Comparison of ENCODE assay signal across 8 mouse cellular contexts in genomic region chr19:6141394-6141749, GRCm38 (mm10). TPM values are rescaled to one million over a fixed set of nuclear protein-coding genes. Genes with fewer than 3 reads are reported as not detected.
DNase-seq lines count a peak whose midpoint lies in the region; ATAC-seq and TF ChIP-seq lines count a peak whose summit lies in the region.

Gene Arl2 (minus strand): TSS chr19:6141548.

- H3K36me3 ChIP-seq in forebrain, postnatal 0 days (ENCODE audit: insufficient read depth): peaks cover 11% of the 10 kb centered on the region; the same call in 1 of the 2 replicates
- H3K36me3 ChIP-seq in lung, embryonic 15.5 days: peaks cover 11% of the 10 kb centered on the region

- DNase-seq in Muller cell, postnatal 12 days (ENCODE audit: inconsistent ontology term): peak; percentile 92
- peak; percentile 85 to 86 for DNase-seq in cerebellum, adult 18-20 months
- no peak for DNase-seq in forebrain, postnatal 0 days
- DNase-seq in layer of hippocampus, adult 8-10 months (ENCODE audit: low spot score in 2 of 2): peak; percentile 76 to 87
- peak; percentile 76 to 86 for DNase-seq in thymus, postnatal 10 days (ENCODE audit: low spot score in 2 of 2)

- peak within 1 kb of the TSS; percentile 68 for H3K4me3 ChIP-seq in forebrain, postnatal 0 days (ENCODE audit: low read depth, low read length)
- peak within 1 kb of the TSS; percentile 79 for H3K4me3 ChIP-seq in lung, embryonic 15.5 days
- H3K4me3 ChIP-seq in olfactory bulb, adult 2 months (ENCODE audit: insufficient read depth, low read depth, low read length): peak within 1 kb of the TSS; percentile 73

- TF ChIP-seq POLR2A in olfactory bulb, adult 2 months (IDR thresholded peaks at IDR 0.05; ENCODE audit: insufficient read depth, low read depth, low read length): no peak

- no peaks in the 10 kb centered on the region for H3K27me3 ChIP-seq in forebrain, postnatal 0 days (ENCODE audit: insufficient read depth, low read length)
- H3K27me3 ChIP-seq in lung, embryonic 15.5 days: no peaks in the 10 kb centered on the region

- ATAC-seq in forebrain, postnatal 0 days: peak; percentile 80
- ATAC-seq in hematopoietic stem cell, adult 5-6 weeks (replicated peaks in 1 of 2; ENCODE audit: insufficient read depth in 1 of 2, low FRiP score in 2 of 2, low TSS enrichment in 1 of 2, low read depth in 1 of 2, poor library complexity in 2 of 2, severe bottlenecking in 2 of 2): peak; percentile 75 to 79
- peak; percentile 73 for ATAC-seq in lung, embryonic 15.5 days (ENCODE audit: borderline replicate concordance, extremely low read depth, low FRiP score, low TSS enrichment)

- 0% methylated on average over 15 of the region's 15 CpGs for WGBS in forebrain, postnatal 0 days
- 1% methylated on average over 15 of the region's 15 CpGs for WGBS in lung, embryonic 15.5 days
- 0% methylated on average over 15 of the region's 15 CpGs for WGBS in olfactory bulb, adult 2 months

- H3K4me2 ChIP-seq in forebrain, postnatal 0 days (ENCODE audit: low read depth): peak within 1 kb of the TSS; percentile 89
- H3K4me2 ChIP-seq in lung, embryonic 15.5 days: peak within 1 kb of the TSS; percentile 82

- peak; percentile 56 for TF ChIP-seq CTCF in forebrain, postnatal 0 days (IDR thresholded peaks at IDR 0.05; ENCODE audit: low read depth)
- TF ChIP-seq CTCF in olfactory bulb, adult 2 months (IDR thresholded peaks at IDR 0.05; ENCODE audit: insufficient read depth, low read depth, low read length): no peak

- H3K9ac ChIP-seq in forebrain, postnatal 0 days: peak within 1 kb of the TSS; percentile 77
- H3K9ac ChIP-seq in lung, embryonic 15.5 days: peak within 1 kb of the TSS; percentile 85

- H3K9me3 ChIP-seq in forebrain, postnatal 0 days (ENCODE audit: low read length): no peaks in the 10 kb centered on the region
- no peaks in the 10 kb centered on the region for H3K9me3 ChIP-seq in lung, embryonic 15.5 days

- H3K27ac ChIP-seq in forebrain, postnatal 0 days (ENCODE audit: low read depth, low read length): peak within 1 kb of the TSS; percentile 96
- H3K27ac ChIP-seq in lung, embryonic 15.5 days: peak within 1 kb of the TSS; percentile 95
- peak within 1 kb of the TSS; percentile 98 for H3K27ac ChIP-seq in olfactory bulb, adult 2 months (ENCODE audit: insufficient read depth, low read depth, low read length)

- peaks cover 10% of the 10 kb centered on the region for H3K4me1 ChIP-seq in forebrain, postnatal 0 days (ENCODE audit: insufficient read depth)
- peaks cover 16% of the 10 kb centered on the region for H3K4me1 ChIP-seq in lung, embryonic 15.5 days
- peaks cover 11% of the 10 kb centered on the region for H3K4me1 ChIP-seq in olfactory bulb, adult 2 months (ENCODE audit: control insufficient read depth, insufficient read depth, low read length)

RNA-seq across cellular contexts. Expression of gene Arl2, which starts in this region (rescaled TPM):
- total RNA-seq in forebrain, postnatal 0 days (2014; rRNA removed): 60.6 and 63.8 TPM in 2 replicates
- polyA plus RNA-seq in forebrain, postnatal 0 days (2015; fragmentation: Nextera tagmentation; extraction: Ambion mirVana): 111 and 118 TPM in 2 replicates
- 24.9 and 37.0 TPM in 2 replicates for total RNA-seq in hematopoietic stem cell, adult 5-6 weeks (2017)
- total RNA-seq in layer of hippocampus, adult 8-10 months (2022): 10 to 100 TPM; 79.8 to 93.3 (median 85.0) TPM
- polyA plus RNA-seq in lung, embryonic 15.5 days (2015; fragmentation: Nextera tagmentation; extraction: Ambion mirVana): 96.9 and 106 TPM in 2 replicates
- polyA plus RNA-seq in olfactory bulb, adult 2 months (2012; ENCODE audit: insufficient read depth, insufficient read length, low replicate concordance, missing spikeins): not detected in 2 replicates
